Mouse (Mus musculus) forebrain, embryonic 14.5 days (tissue): ENCODE data around the gene Ypel2. TPM values are rescaled to one million over a fixed set of nuclear protein-coding genes. Genes with fewer than 3 reads are reported as not detected.

Experiments used
- ATAC-seq: fragments of 200-750 bp; cut with Nextera tagmentation; 2 replicates; pipeline ENCODE4 v1.8.0; 2017; ENCODE audit warnings: mild to moderate bottlenecking, moderate library complexity
- DNase-seq: peaks from one replicate; pipeline ENCODE4 v3.0.0-alpha.2; 2015; ENCODE audit warnings: low spot score
- H3K27ac ChIP-seq: fragments of 300-500 bp; sonication (generic); 2 replicates; pipeline ENCODE4 v1.5.1; 2014; ENCODE audit warnings: low read depth, mild to moderate bottlenecking, control low read depth, low read length, moderate library complexity
- H3K27me3 ChIP-seq: fragments of 300-500 bp; sonication (generic); replicated peaks from 2 replicates; pipeline ENCODE4 v1.6.1; 2014; ENCODE audit warnings: low read length, control low read depth, mixed read lengths; ENCODE audit not compliant: control insufficient read depth, insufficient read depth
- H3K36me3 ChIP-seq: fragments of 300-500 bp; sonication (generic); 2 replicates; pipeline ENCODE4 v1.6.1; 2014; ENCODE audit warnings: low read length, control low read depth; ENCODE audit not compliant: control insufficient read depth, insufficient read depth
- H3K4me1 ChIP-seq: fragments of 300-500 bp; sonication (generic); 2 replicates; pipeline ENCODE4 v1.6.1; 2014; ENCODE audit warnings: antibody characterized with exemption, low read length, control low read depth; ENCODE audit not compliant: control insufficient read depth, insufficient read depth
- H3K4me2 ChIP-seq: fragments of 300-500 bp; sonication (generic); 2 replicates; pipeline ENCODE4 v1.6.1; 2014; ENCODE audit warnings: mild to moderate bottlenecking, control low read depth, low read length
- H3K4me3 ChIP-seq: fragments of 300-500 bp; sonication (generic); 2 replicates; pipeline ENCODE4 v1.5.1; 2014; ENCODE audit warnings: low read depth, low read length, control low read depth
- H3K9ac ChIP-seq: fragments of 300-500 bp; sonication (generic); 2 replicates; pipeline ENCODE4 v1.6.1; 2014; ENCODE audit warnings: mild to moderate bottlenecking, low read length, control low read depth, moderate library complexity
- H3K9me3 ChIP-seq: fragments of 300-500 bp; sonication (generic); replicated peaks from 2 replicates; pipeline ENCODE4 v1.6.1; 2016; ENCODE audit warnings: low read length, control low read depth, mixed read lengths; ENCODE audit not compliant: control insufficient read depth
- WGBS: fragments of 180-500 bp; shearing (Covaris S2); extraction: QIAGEN DNeasy Blood & Tissue Kit; methylation state at CpG from one replicate; pipeline ENCODE4 v1.1.7; 2014; 5-methylcytosine and 5-hydroxymethylcytosine counted together
- polyA plus RNA-seq: library from polyadenylated mRNA; unstranded; fragments of >200 nt; fragmentation: Nextera tagmentation; extraction: Ambion mirVana; gene quantifications from 2 replicates; pipeline ENCODE4 v1.2.1, GENCODE M21; 2014

Gene Ypel2
- polyA plus RNA-seq, 1 experiment from 2014 or later, result 6.0 TPM

- DNase-seq (no peak), ATAC-seq (no peak)
- WGBS, result 78% methylated on average over 3 of the region's 3 CpGs
- Histone ChIP-seq H3K9me3 (no peaks in the 10 kb centered on the region), H3K4me1 (no peaks in the 10 kb centered on the region), H3K4me3 (no peak overlapping the region), H3K9ac (no peak overlapping the region), H3K27me3 (no peaks in the 10 kb centered on the region), H3K36me3 (peaks cover 17% of the 10 kb centered on the region), H3K4me2 (no peak overlapping the region), H3K27ac (no peak overlapping the region)
Measured at GRCm38 (mm10) chr11:86938551-86938950, 55.0 kb downstream of the Ypel2 start.

- Histone ChIP-seq H3K27ac (no peak overlapping the region), H3K4me3 (no peak overlapping the region), H3K27me3 (no peaks in the 10 kb centered on the region), H3K9ac (no peak overlapping the region), H3K9me3 (no peaks in the 10 kb centered on the region), H3K4me2 (no peak overlapping the region), H3K36me3 (peaks cover 12% of the 10 kb centered on the region), H3K4me1 (no peaks in the 10 kb centered on the region)
- DNase-seq (no peak), ATAC-seq (no peak)
- WGBS, result 88% methylated on average over 4 of the region's 4 CpGs
Measured at GRCm38 (mm10) chr11:86938108-86938507, 55.4 kb downstream of the Ypel2 start.

GRCm38 (mm10) chr11:86936938-86937337 is 56.6 kb downstream of the Ypel2 start:
- Histone ChIP-seq H3K9ac (no peak overlapping the region), H3K27ac (no peak overlapping the region), H3K4me2 (no peak overlapping the region), H3K4me1 (no peaks in the 10 kb centered on the region), H3K9me3 (no peaks in the 10 kb centered on the region), H3K27me3 (no peaks in the 10 kb centered on the region), H3K36me3 (peaks cover 10% of the 10 kb centered on the region), H3K4me3 (no peak overlapping the region)
- ATAC-seq (no peak), DNase-seq (no peak)
- WGBS, result 73% methylated on average over 9 of the region's 9 CpGs

GRCm38 (mm10) chr11:86934895-86935294 is 58.6 kb downstream of the Ypel2 start:
- Histone ChIP-seq H3K27ac (no peak overlapping the region), H3K36me3 (peaks cover 5% of the 10 kb centered on the region), H3K4me1 (no peaks in the 10 kb centered on the region), H3K4me2 (no peak overlapping the region), H3K27me3 (no peaks in the 10 kb centered on the region), H3K9ac (no peak overlapping the region), H3K4me3 (no peak overlapping the region), H3K9me3 (no peaks in the 10 kb centered on the region)
- ATAC-seq (no peak), DNase-seq (no peak)
- WGBS, result 85% methylated on average over 2 of the region's 2 CpGs

- no peak for ATAC-seq
- H3K27ac ChIP-seq, result no peak overlapping the region
- H3K4me3 ChIP-seq, result no peak overlapping the region
- H3K36me3 ChIP-seq, result no peaks in the 10 kb centered on the region
- DNase-seq, result no peak
- no peaks in the 10 kb centered on the region for H3K9me3 ChIP-seq
- H3K4me1 ChIP-seq, result no peaks in the 10 kb centered on the region
- no peak overlapping the region for H3K9ac ChIP-seq
- no peaks in the 10 kb centered on the region for H3K27me3 ChIP-seq
- no peak overlapping the region for H3K4me2 ChIP-seq
- 93% methylated on average over 2 of the region's 2 CpGs for WGBS
Measured at GRCm38 (mm10) chr11:86932201-86932600, 61.3 kb downstream of the Ypel2 start.

GRCm38 (mm10) chr11:86930636-86931180 is 62.8 kb downstream of the Ypel2 start:
- Histone ChIP-seq H3K4me3 (no peak overlapping the region), H3K9me3 (no peaks in the 10 kb centered on the region), H3K27ac (peak overlapping the region; percentile 39; the same call in 1 of the 2 replicates), H3K9ac (no peak overlapping the region), H3K36me3 (no peaks in the 10 kb centered on the region), H3K4me2 (no peak overlapping the region), H3K27me3 (no peaks in the 10 kb centered on the region), H3K4me1 (no peaks in the 10 kb centered on the region)
- DNase-seq (peak; percentile 57), ATAC-seq (no peak)
- 73% methylated on average over 10 of the region's 10 CpGs for WGBS

GRCm38 (mm10) chr11:86929985-86930384 is 63.5 kb downstream of the Ypel2 start:
- Histone ChIP-seq H3K4me3 (no peak overlapping the region), H3K4me1 (no peaks in the 10 kb centered on the region), H3K36me3 (no peaks in the 10 kb centered on the region), H3K27me3 (no peaks in the 10 kb centered on the region), H3K9me3 (no peaks in the 10 kb centered on the region), H3K27ac (0 out of 2 replicates have a peak overlapping the region, but pooled peaks have one; percentile 39), H3K4me2 (no peak overlapping the region), H3K9ac (no peak overlapping the region)
- no peak for ATAC-seq
- DNase-seq, result no peak

GRCm38 (mm10) chr11:86929531-86929930 is 64.0 kb downstream of the Ypel2 start:
- Histone ChIP-seq H3K4me2 (no peak overlapping the region), H3K9me3 (no peaks in the 10 kb centered on the region), H3K4me1 (no peaks in the 10 kb centered on the region), H3K9ac (no peak overlapping the region), H3K27ac (no peak overlapping the region), H3K4me3 (no peak overlapping the region), H3K36me3 (no peaks in the 10 kb centered on the region), H3K27me3 (no peaks in the 10 kb centered on the region)
- no peak for DNase-seq
- no peak for ATAC-seq
- 89% methylated on average over 4 of the region's 4 CpGs for WGBS

GRCm38 (mm10) chr11:86925085-86925638 is 68.3 kb downstream of the Ypel2 start:
- no peaks in the 10 kb centered on the region for H3K4me1 ChIP-seq
- H3K9ac ChIP-seq, result no peak overlapping the region
- no peak overlapping the region for H3K4me3 ChIP-seq
- no peak overlapping the region for H3K4me2 ChIP-seq
- H3K27me3 ChIP-seq, result no peaks in the 10 kb centered on the region
- no peak for DNase-seq
- no peaks in the 10 kb centered on the region for H3K9me3 ChIP-seq
- no peak overlapping the region for H3K27ac ChIP-seq
- 88% methylated on average over 9 of the region's 9 CpGs for WGBS
- no peak for ATAC-seq
- H3K36me3 ChIP-seq, result no peaks in the 10 kb centered on the region
